Mouse (Mus musculus) left cerebral cortex, adult 18-20 months (tissue): ENCODE results near the gene Galntl5. TPM values are rescaled to one million over a fixed set of nuclear protein-coding genes. Genes with fewer than 3 reads are reported as not detected.
A peak's percentile ranks its signal among the peaks of the same experiment; 100 is the strongest.
"Not testable (repeated sequence)": the region's sequence is repeated elsewhere in the genome, so short reads cannot be mapped to it uniquely, and the experiment has no call there.

Experiments
- DNase-seq, 2 experiments: peaks; one replicate each; pipeline ENCODE4 v3.0.0; 2021 to 2022; ENCODE audit warnings: low spot score in 2 of 2, mixed read lengths in 1 of 2
- total RNA-seq, 2 experiments: library from RNA; stranded (reverse); gene quantifications; 2 replicates each; pipeline ENCODE4 v1.2.3; 2021

Galntl5 gene
- total RNA-seq, 2 experiments from 2014 or later, result not detected

GRCm38 (mm10) chr5:25190521-25190920, 9.3 kb downstream of the Galntl5 start:
- DNase-seq, result no peak

DNA sequence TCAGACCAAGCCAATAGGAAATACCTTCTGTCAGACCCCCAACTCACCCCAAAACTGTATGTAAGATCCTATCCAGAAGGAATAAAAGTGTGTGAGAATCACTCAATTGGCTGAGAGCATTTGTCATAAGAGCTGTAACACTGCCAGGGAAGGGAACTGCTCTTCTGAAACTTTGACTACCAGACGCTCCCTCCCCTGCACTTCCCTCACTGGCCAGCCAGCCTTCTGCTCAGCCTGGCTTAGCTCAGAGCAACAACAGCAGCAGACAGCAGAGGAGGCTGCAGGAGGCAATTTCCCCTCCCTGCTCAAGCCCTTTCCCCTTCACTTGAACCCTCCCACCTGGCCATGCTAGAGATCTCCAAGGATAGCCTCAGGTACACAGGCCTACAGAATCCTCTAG, 30.6 kb downstream of the Galntl5 start:
- peak; percentile 17 to 39 for DNase-seq

- DNase-seq, result not testable (repeated sequence)
These were observed 32.0 kb downstream of the Galntl5 start for GRCm38 (mm10) chr5:25213216-25213615.

GRCm38 (mm10) chr5:25215006-25215405, 33.7 kb downstream of the Galntl5 start:
- peak; percentile 4 to 34 for DNase-seq

DNA sequence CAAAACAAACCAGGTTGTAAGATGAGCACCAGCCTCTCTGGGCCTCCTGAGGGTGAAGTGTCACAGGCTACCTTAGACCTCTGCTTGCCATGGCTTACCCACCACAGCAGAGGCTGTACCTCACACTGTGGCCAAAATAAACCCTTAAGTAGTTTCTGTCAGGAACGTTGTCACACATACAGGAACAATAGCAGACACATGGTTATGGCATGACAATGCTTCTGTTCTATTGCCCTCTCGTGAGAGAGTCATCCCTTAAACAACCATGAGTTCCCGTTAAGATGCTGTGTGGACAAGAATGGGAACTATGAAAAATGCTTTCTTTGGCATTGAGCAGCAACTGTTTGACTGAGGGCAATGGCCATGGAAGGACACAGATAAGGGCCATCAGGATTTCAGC, 40.3 kb downstream of the Galntl5 start, which contains the start of gene Galnt11:
Galnt11 (plus strand) TSS at position 301 of the 400 bp plus-strand sequence.
- DNase-seq, result no peak

DNA sequence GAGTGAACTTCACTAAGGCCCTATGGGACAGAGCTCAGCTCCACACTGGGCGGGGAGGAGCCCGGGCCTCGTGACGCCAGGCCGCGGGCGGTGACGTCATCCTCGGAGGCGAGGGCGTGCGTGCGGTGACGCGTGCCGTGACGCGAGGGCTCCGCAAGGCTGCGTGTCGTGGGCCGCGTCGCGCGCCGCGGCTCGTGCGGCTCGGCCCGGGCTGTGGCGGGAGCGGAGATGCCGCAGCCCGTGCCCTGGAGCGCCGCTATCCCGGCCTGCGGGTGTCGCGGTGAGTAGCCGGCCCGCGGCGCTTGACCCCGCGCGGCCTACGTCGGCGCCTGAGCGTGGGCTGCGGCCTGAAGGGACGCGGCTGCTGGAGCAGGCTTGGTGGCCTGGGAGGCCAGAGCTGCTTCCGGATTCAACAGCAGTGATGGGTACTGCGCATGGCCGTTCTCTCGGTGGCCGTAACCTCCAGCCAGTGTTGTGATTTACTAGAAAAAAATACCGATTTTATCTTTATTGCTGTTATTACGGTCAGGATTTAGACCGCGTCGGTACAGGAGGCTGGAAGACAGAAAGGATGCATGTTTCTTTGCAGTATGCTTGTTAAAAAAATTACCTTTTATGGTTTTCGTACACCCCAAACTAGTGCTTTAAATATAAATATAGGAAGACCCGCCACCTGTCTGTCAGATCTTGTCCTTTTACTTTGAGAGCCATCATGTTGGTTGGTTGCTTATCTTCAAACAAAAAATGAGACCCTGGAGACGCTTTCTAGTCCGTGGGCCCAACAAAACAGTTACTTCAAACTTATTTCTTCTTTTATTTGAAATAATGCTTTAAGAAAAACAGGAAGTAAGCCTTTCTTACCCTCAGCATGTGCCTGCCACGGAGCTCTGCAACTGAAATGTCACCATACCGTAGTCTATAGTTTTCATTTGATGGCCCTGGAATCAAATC, 41.8 kb downstream of the Galntl5 start, which contains the start of gene E130116L18Rik:
E130116L18Rik (minus strand) TSS at position 402 of the 951 bp plus-strand sequence.
- peak; percentile 91 to 93 for DNase-seq

DNA sequence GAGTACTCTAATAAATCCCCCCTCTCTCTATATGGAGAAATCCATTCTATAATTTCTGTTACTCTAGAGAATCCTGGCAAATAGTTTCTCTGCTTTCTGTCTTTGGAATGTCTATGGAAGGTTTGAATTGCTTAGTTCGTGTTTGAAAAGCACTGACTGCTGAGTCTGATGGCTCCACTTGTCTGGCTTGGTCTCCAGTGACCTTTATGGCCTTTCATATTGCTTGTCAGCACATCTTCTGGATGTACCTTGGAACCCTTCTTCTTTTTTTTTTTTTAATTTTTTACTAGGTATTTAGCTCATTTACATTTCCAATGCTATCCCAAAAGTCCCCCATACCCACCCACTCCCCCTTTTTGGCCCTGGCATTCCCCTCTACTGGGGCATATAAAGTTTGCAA, 43.1 kb downstream of the Galntl5 start:
- DNase-seq, result not testable (repeated sequence)

DNA sequence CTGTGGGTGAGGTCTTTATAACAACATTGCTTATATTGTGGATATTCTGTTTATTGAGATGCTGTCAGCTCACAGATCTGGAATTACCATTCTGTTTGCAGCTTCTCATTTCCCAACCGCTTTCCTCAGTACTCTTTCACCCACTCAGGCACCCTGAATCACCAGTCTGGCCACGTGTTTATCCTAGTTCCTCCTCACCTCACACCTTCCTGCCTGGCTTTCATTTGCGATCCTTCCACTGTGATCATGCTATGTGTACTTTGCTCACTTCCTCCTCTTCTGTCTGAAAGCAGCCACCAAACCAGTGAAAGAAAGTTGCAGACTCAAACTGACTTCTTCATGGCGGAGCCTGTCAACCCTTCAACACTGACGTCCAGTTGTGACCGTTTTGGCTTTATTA, 61.8 kb downstream of the Galntl5 start:
- peak; percentile 19 to 34 for DNase-seq

GRCm38 (mm10) chr5:25245806-25246472, 64.7 kb downstream of the Galntl5 start:
- DNase-seq, result no peak

- no peak for DNase-seq
These were observed 65.2 kb downstream of the Galntl5 start for GRCm38 (mm10) chr5:25246473-25246865.

- no peak for DNase-seq
These were observed 65.8 kb downstream of the Galntl5 start for GRCm38 (mm10) chr5:25247036-25247435.

- DNase-seq, result no peak
These were observed 71.2 kb downstream of the Galntl5 start for GRCm38 (mm10) chr5:25252423-25252822.

GRCm38 (mm10) chr5:25252825-25253544, 71.7 kb downstream of the Galntl5 start:
- no peak for DNase-seq

GRCm38 (mm10) chr5:25254491-25254890, 73.2 kb downstream of the Galntl5 start:
- DNase-seq, result no peak

DNA sequence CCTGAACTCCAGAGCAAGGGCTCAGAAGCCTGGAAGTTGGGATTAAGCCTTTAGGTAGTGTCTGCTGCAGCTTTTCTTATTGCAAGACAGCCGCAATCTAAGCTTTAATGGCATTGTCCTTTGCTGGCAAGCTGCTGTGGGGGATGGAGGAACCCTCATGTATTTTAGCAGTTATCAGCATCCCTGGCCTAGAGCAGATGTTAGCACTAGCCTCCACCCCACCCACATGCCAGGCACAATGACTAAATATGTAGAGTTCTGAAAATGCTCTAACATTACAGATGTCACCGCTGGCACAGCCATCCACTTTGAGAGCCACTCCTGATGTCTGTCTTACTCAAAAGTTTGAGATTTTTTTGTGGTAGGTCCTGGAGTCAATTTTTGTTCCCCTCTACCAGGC, 75.4 kb downstream of the Galntl5 start:
- peak; percentile 58 to 70 for DNase-seq

DNA sequence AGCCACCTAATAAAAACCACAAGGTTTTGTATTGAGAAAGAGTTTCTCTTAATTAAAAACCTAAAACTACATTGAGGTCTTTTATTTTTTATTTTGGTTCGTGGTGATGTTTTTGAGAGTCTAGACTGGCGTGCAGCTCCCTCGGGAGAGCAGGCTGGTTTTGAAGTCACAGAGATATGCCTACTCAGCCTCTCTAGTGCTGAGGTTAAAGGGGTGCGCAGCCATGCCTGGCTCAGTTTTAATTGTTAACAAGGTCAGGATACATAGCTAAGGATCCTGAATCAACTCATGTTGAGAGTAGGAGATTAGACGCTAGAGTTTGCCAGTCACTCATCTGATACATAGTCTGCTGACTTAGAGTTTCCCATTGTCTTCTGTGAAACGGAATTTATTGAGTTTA, 80.2 kb downstream of the Galntl5 start:
- no peak for DNase-seq

DNA sequence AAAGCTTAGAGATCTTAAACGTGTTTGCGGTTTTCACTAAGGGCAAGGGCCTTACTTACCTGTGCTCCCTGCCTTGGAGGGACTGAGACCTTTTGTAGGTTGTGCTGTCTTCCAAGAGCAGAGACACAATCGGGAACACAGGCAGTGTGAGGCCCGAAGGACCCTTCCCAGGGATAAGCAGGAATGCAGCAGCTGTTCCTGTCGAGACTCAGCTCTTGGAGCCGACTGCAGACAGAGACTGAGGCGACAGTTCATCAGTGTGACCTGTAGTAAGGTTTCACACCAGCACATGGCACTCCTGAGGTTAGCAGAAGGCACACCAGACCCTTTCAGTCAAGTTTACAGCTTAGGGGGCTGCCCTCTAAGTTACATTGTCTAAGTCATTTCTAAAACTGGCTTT, 81.0 kb downstream of the Galntl5 start:
- no peak for DNase-seq

- DNase-seq, result no peak
These were observed 87.1 kb downstream of the Galntl5 start for GRCm38 (mm10) chr5:25268258-25268888.
